Mouse (Mus musculus): ENCODE results near the gene P3h2. TPM values are rescaled to one million over a fixed set of nuclear protein-coding genes. Genes with fewer than 3 reads are reported as not detected.
A peak's percentile ranks its signal among the peaks of the same experiment; 100 is the strongest.

P3h2 gene
- total and polyA plus RNA-seq, 2 experiments from 2014 or later: 0.74 to 5.6 TPM

DNA sequence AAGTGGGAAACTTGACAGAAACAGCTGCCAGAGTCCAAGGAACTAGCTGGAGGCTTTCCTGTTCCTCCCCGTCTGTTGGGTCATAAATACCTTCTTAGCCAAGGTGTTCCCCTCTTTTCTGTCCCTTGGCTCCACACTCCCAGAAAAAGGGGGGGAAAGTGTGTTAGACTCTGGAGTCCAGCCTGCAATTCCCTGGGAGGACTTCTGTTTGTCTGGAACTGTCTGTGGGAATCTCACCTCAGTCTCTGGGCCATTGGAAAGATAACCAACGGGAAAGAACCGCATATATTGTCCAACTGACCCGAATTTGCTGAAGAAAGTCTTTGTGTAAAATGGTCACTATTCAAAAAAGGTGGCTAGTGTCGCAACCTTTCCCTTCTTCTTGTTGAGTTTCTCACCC lies 1.0 kb upstream of the P3h2 start:
- ATAC-seq (ENCODE audit: insufficient read depth, low read depth) (no peak), DNase-seq (ENCODE audit: low spot score) (no peak)
- Histone ChIP-seq H3K36me3 (replicated peaks; ENCODE audit: control insufficient read depth, insufficient read depth, low read length) (no peaks in the 10 kb centered on the region), H3K27me3 (ENCODE audit: control insufficient read depth, insufficient read depth, low read length) (no peaks in the 10 kb centered on the region), H3K9me3 (replicated peaks; ENCODE audit: control insufficient read depth, low read length) (no peaks in the 10 kb centered on the region), H3K4me2 (ENCODE audit: low read depth, low read length) (0 out of 2 replicates have a peak overlapping the region, but pooled peaks have one; percentile 98), H3K27ac (ENCODE audit: low read depth) (no peak overlapping the region), H3K9ac (replicated peaks; ENCODE audit: low read depth, low read length) (no peak overlapping the region), H3K4me3 (ENCODE audit: low read depth, low read length) (no peak overlapping the region), H3K4me1 (ENCODE audit: control insufficient read depth, insufficient read depth) (peaks cover 5% of the 10 kb centered on the region)
- TF ChIP-seq EP300 (IDR thresholded peaks at IDR 0.05; ENCODE audit: low read depth): no peak
- WGBS: 67% methylated on average over 5 of the region's 5 CpGs

DNA sequence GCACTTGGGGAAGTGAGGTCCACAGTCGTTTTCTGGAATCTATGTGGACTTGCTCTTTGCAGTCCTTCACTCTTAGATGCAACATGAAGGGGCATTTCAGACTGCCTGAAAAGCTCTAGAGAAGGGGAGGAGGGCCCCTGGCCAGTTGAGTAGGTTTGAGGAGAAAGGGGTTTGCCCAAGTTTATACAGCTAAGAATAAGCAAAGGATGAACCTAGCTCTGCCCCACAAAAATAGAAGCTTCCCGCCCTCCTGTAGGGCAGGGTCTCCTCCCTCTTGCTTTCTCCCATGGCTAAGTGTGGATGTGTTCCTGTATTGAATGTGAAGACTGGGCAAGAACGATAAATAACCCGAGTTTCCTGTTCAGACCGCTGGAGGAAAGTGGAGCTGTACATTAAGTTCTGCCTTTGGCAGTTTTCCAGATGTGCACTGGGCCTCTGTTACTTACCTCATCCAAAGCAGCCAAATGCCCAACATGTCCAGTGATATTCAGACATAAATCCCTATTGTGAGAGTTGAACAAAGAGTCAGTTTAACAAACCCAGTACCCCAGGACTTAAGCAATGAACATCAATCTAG lies 545 bp upstream of the P3h2 start:
- H3K4me2 ChIP-seq (ENCODE audit: low read depth, low read length): peak overlapping the region; percentile 98
- H3K9me3 ChIP-seq (replicated peaks; ENCODE audit: control insufficient read depth, low read length): no peaks in the 10 kb centered on the region
- peaks cover 5% of the 10 kb centered on the region for H3K4me1 ChIP-seq (ENCODE audit: control insufficient read depth, insufficient read depth)
- DNase-seq (ENCODE audit: low spot score) (peak; percentile 24), ATAC-seq (ENCODE audit: insufficient read depth, low read depth) (peak; percentile 21; the same call in 1 of the 2 replicates)
- 2% methylated on average over 5 of the region's 5 CpGs for WGBS
- H3K27ac ChIP-seq (ENCODE audit: low read depth): peak overlapping the region; percentile 70
- H3K36me3 ChIP-seq (replicated peaks; ENCODE audit: control insufficient read depth, insufficient read depth, low read length): no peaks in the 10 kb centered on the region
- peak overlapping the region; percentile 80 for H3K4me3 ChIP-seq (ENCODE audit: low read depth, low read length)
- no peaks in the 10 kb centered on the region for H3K27me3 ChIP-seq (ENCODE audit: control insufficient read depth, insufficient read depth, low read length)
- peak overlapping the region; percentile 74 for H3K9ac ChIP-seq (replicated peaks; ENCODE audit: low read depth, low read length)
- TF ChIP-seq CTCF (IDR thresholded peaks at IDR 0.05; ENCODE audit: low read depth) (no peak), EP300 (IDR thresholded peaks at IDR 0.05; ENCODE audit: low read depth) (no peak)

DNA sequence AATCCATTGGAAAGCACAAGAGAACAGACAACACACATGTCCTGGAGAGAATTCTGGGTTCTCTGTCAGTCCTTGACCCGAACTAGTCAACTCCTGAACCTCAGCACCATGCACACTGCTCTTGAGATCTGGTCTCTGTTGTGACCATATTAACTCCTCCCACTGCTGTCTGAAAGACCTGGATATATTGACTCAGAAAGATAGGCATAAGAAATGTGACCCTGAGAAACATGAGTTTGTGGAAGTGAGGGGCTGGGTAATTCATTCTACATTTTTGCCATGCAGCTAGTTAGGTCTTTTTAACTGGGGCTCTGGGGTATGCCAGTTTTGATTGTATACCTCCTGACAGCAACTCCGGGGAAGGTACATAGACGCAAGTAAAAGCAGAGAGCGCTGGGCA lies 1.3 kb downstream of the P3h2 start:
- H3K27me3 ChIP-seq (ENCODE audit: control insufficient read depth, insufficient read depth, low read length): no peaks in the 10 kb centered on the region
- no peak for DNase-seq (ENCODE audit: low spot score)
- H3K4me2 ChIP-seq (ENCODE audit: low read depth, low read length): peak overlapping the region; percentile 98
- peaks cover 5% of the 10 kb centered on the region for H3K4me1 ChIP-seq (ENCODE audit: control insufficient read depth, insufficient read depth)
- peak overlapping the region; percentile 74 for H3K9ac ChIP-seq (replicated peaks; ENCODE audit: low read depth, low read length)
- peak overlapping the region; percentile 80 for H3K4me3 ChIP-seq (ENCODE audit: low read depth, low read length)
- TF ChIP-seq EP300 (IDR thresholded peaks at IDR 0.05; ENCODE audit: low read depth): no peak
- no peak for TF ChIP-seq CTCF (IDR thresholded peaks at IDR 0.05; ENCODE audit: low read depth)
- no peak for ATAC-seq (ENCODE audit: insufficient read depth, low read depth)
- 35% methylated on average over 4 of the region's 4 CpGs for WGBS
- H3K27ac ChIP-seq (ENCODE audit: low read depth): no peak overlapping the region
- H3K9me3 ChIP-seq (replicated peaks; ENCODE audit: control insufficient read depth, low read length): no peaks in the 10 kb centered on the region
- H3K36me3 ChIP-seq (replicated peaks; ENCODE audit: control insufficient read depth, insufficient read depth, low read length): no peaks in the 10 kb centered on the region

DNA sequence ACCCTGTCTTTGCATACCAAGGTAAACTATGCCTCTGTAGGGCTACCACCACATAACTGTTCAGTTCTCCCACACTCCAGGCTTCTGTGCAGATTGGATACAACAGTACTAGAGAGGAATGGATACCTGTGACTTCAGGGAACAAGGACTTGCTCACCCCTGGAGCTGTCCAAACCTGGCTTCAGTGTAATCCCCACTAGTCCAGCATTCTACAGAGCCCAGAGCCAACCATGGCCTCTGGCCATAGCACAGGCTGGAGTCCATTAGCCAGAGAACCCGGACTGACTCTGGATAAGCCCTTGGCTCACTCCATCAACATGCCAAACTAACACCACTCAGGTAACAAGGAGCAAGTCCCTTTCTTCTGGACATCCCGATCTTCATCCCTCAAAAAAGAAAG lies 2.7 kb downstream of the P3h2 start:
- Histone ChIP-seq H3K36me3 (replicated peaks; ENCODE audit: control insufficient read depth, insufficient read depth, low read length) (no peaks in the 10 kb centered on the region), H3K4me1 (ENCODE audit: control insufficient read depth, insufficient read depth) (peaks cover 5% of the 10 kb centered on the region), H3K27me3 (ENCODE audit: control insufficient read depth, insufficient read depth, low read length) (no peaks in the 10 kb centered on the region), H3K9ac (replicated peaks; ENCODE audit: low read depth, low read length) (no peak overlapping the region), H3K4me3 (ENCODE audit: low read depth, low read length) (no peak overlapping the region), H3K4me2 (ENCODE audit: low read depth, low read length) (no peak overlapping the region), H3K9me3 (replicated peaks; ENCODE audit: control insufficient read depth, low read length) (no peaks in the 10 kb centered on the region), H3K27ac (ENCODE audit: low read depth) (no peak overlapping the region)
- ATAC-seq (ENCODE audit: insufficient read depth, low read depth): no peak
- 68% methylated on average over 2 of the region's 2 CpGs for WGBS
- DNase-seq (ENCODE audit: low spot score): no peak
- TF ChIP-seq EP300 (IDR thresholded peaks at IDR 0.05; ENCODE audit: low read depth) (no peak), CTCF (IDR thresholded peaks at IDR 0.05; ENCODE audit: low read depth) (no peak)

DNA sequence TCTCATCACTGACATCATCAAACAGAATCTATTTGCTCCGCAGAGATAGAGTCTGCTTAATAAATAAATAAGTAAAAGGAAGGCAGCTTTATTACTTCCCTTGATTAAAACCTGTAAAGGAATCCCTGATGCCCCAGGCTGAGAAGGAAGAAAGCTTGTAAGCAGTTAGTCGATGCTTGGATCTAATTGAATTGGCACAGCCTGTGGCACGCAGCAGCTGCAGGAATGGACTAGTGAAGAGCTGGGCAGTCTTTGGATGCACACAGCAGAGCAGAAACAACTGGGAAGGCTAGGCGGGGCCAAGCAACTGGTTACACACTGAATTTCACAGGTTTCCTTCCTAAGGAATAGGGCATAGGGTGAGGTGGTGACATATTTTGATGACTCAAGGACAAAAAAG lies 5.4 kb downstream of the P3h2 start:
- 67% methylated on average over 4 of the region's 4 CpGs for WGBS
- ATAC-seq (ENCODE audit: insufficient read depth, low read depth): no peak
- Histone ChIP-seq H3K27me3 (ENCODE audit: control insufficient read depth, insufficient read depth, low read length) (no peaks in the 10 kb centered on the region), H3K9ac (replicated peaks; ENCODE audit: low read depth, low read length) (no peak overlapping the region), H3K27ac (ENCODE audit: low read depth) (no peak overlapping the region), H3K9me3 (replicated peaks; ENCODE audit: control insufficient read depth, low read length) (no peaks in the 10 kb centered on the region), H3K4me3 (ENCODE audit: low read depth, low read length) (no peak overlapping the region), H3K4me2 (ENCODE audit: low read depth, low read length) (no peak overlapping the region), H3K36me3 (replicated peaks; ENCODE audit: control insufficient read depth, insufficient read depth, low read length) (no peaks in the 10 kb centered on the region), H3K4me1 (ENCODE audit: control insufficient read depth, insufficient read depth) (no peaks in the 10 kb centered on the region)
- DNase-seq (ENCODE audit: low spot score): no peak
- TF ChIP-seq CTCF (IDR thresholded peaks at IDR 0.05; ENCODE audit: low read depth) (no peak), EP300 (IDR thresholded peaks at IDR 0.05; ENCODE audit: low read depth) (no peak)

DNA sequence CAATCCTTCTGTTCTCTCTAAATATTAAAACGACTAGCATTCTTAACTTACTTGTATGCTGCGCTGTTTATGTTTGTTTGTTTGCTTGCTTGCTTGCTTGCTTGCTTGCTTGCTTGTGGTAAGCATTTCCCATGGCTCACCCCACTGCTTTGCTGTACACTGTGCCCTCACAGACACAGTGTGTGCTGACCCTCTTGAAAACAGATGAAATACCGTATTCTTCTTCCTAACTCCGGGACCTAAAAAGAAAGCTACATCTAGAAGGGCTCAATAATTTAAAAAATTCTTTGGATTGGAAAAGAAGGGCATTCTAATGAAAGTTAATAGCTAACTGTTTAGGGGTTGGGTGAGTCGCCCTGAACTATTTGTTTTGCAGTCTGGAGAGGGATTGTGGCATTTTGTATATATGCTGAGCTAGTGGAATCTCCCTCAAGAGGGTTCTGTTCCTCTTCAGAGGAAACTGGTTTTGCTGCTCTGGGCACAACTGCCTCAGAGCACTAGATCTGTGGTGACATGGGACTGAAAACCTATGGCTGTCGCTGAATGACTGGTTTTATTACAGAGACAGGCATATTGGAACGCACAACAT lies 9.8 kb downstream of the P3h2 start:
- TF ChIP-seq EP300 (IDR thresholded peaks at IDR 0.05; ENCODE audit: low read depth) (no peak), CTCF (IDR thresholded peaks at IDR 0.05; ENCODE audit: low read depth) (no peak)
- Histone ChIP-seq H3K36me3 (replicated peaks; ENCODE audit: control insufficient read depth, insufficient read depth, low read length) (no peaks in the 10 kb centered on the region), H3K27me3 (ENCODE audit: control insufficient read depth, insufficient read depth, low read length) (no peaks in the 10 kb centered on the region), H3K9ac (replicated peaks; ENCODE audit: low read depth, low read length) (no peak overlapping the region), H3K4me2 (ENCODE audit: low read depth, low read length) (no peak overlapping the region), H3K9me3 (replicated peaks; ENCODE audit: control insufficient read depth, low read length) (0 out of 2 replicates have a peak, but pooled peaks cover under 1% of the 10 kb centered on the region), H3K4me3 (ENCODE audit: low read depth, low read length) (no peak overlapping the region), H3K4me1 (ENCODE audit: control insufficient read depth, insufficient read depth) (no peaks in the 10 kb centered on the region), H3K27ac (ENCODE audit: low read depth) (no peak overlapping the region)
- no peak for ATAC-seq (ENCODE audit: insufficient read depth, low read depth)
- WGBS: 76% methylated on average over 7 of the region's 7 CpGs
- DNase-seq (ENCODE audit: low spot score): no peak

Data from heart, postnatal 0 days (tissue).